Mouse (Mus musculus): Measurements from ENCODE around the gene Tfec.

Tfec gene

DNA sequence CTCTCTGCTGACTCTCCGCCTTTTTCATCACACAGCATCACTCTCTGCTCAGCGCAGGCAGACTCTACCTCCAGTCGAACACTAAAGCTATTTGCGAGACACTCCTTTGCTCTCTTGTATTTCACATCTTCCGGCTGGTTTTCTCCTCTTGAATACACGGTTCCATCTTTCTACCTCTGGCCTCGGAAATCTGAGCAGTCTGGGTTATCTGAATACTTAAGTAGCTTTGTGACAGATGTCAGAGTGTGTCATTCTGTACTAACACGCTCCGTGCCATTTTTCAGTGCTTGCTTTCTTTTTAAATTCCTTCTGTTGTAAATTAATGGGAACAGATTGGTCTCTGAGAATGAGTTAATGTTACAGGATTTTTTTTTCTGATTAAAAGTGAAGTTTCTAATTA is 101.3 kb downstream of the Tfec start:
- no peak for DNase-seq (ENCODE audit: extremely low read depth, low read depth, low spot score)

DNA sequence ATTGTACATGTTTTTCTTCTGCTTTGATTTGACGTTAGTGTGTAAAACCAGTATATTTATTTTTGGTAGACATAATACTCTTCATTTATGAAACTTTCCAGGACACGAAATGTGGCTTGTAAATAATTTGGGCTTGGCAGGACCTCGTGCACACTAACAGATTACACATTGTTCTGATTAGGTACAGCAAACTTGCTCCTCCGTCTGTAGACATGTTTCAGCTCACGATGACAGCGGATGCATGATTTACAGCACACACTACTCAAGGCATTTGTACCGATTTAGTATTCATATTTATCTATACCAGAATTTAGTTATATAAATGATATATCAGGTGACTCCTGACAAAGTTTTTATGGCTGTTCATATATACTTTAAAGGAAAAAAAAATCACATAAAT is 104.2 kb downstream of the Tfec start:
- no peak for DNase-seq (ENCODE audit: extremely low read depth, low read depth, low spot score)

DNA sequence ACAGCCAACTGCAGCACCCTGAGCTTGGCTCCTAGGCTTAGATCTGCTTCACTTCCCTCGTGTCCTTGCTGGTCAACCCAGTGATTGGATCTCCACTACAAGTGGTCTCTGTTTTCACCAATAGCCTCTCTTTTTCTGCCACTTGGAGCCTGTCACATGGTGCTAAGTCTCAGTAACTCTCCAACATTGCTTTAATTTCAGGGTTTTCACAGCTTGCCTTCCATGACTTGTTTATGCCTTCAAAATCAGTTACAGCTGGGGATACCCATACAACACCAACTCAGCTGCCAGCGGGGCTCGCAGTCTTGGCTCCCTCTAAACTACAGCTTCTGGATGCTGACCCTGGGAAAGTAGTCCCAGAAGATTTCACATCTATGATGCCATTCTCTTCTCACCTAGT is 113.1 kb downstream of the Tfec start:
- no peak for DNase-seq (ENCODE audit: extremely low read depth, low read depth, low spot score)

Measured in fat pad, adult 2 months (tissue).